Mouse (Mus musculus) kidney, adult 11 months (tissue): Measurements from ENCODE around the gene Gm3164.
"Not testable (repeated sequence)": the region's sequence is repeated elsewhere in the genome, so short reads cannot be mapped to it uniquely, and the experiment has no call there.

Experiments
- DNase-seq: peaks from one replicate; pipeline ENCODE4 v3.0.0; 2022

Gene Gm3164

GRCm38 (mm10) chr14:4414965-4415835 lies at the start of gene Gm3164:
Gene Gm3164 (plus strand): TSS chr14:4415448.
- peak; percentile 12 for DNase-seq

GRCm38 (mm10) chr14:4368991-4369390 lies 46.3 kb upstream of the Gm3164 start:
- not testable (repeated sequence) for DNase-seq

GRCm38 (mm10) chr14:4369691-4370090 lies 45.6 kb upstream of the Gm3164 start:
- not testable (repeated sequence) for DNase-seq

- not testable (repeated sequence) for DNase-seq
Observed at GRCm38 (mm10) chr14:4377871-4378270, 37.4 kb upstream of the Gm3164 start.

- DNase-seq = not testable (repeated sequence)
Observed at GRCm38 (mm10) chr14:4385606-4386005, 29.6 kb upstream of the Gm3164 start.

GRCm38 (mm10) chr14:4392841-4393530 lies 22.3 kb upstream of the Gm3164 start:
- DNase-seq = not testable (repeated sequence)

GRCm38 (mm10) chr14:4397226-4397625 lies 18.0 kb upstream of the Gm3164 start, which contains the start of gene Gm3159:
Gene Gm3159 (plus strand): TSS chr14:4397526.
- not testable (repeated sequence) for DNase-seq

- DNase-seq = not testable (repeated sequence)
Observed at GRCm38 (mm10) chr14:4398624-4399023, 16.6 kb upstream of the Gm3164 start.

- DNase-seq = not testable (repeated sequence)
Observed at GRCm38 (mm10) chr14:4400115-4400789, 15.0 kb upstream of the Gm3164 start.

- DNase-seq = not testable (repeated sequence)
Observed at GRCm38 (mm10) chr14:4401245-4401644, 14.0 kb upstream of the Gm3164 start.

GRCm38 (mm10) chr14:4403840-4404239 lies 11.4 kb upstream of the Gm3164 start:
- not testable (repeated sequence) for DNase-seq

- DNase-seq = not testable (repeated sequence)
Observed at GRCm38 (mm10) chr14:4409939-4410338, 5.3 kb upstream of the Gm3164 start.

GRCm38 (mm10) chr14:4430692-4431091 lies 15.4 kb downstream of the Gm3164 start, which contains the start of gene Gm3173:
Gene Gm3173 (plus strand): TSS chr14:4430992.
- DNase-seq = not testable (repeated sequence)

GRCm38 (mm10) chr14:4481445-4481844 lies 66.2 kb downstream of the Gm3164 start, which contains the start of gene Gm3182:
Gene Gm3182 (plus strand): TSS chr14:4481745.
- DNase-seq = not testable (repeated sequence)
